ENCODE assay signal across 32 mouse cellular contexts in the genomic region with DNA sequence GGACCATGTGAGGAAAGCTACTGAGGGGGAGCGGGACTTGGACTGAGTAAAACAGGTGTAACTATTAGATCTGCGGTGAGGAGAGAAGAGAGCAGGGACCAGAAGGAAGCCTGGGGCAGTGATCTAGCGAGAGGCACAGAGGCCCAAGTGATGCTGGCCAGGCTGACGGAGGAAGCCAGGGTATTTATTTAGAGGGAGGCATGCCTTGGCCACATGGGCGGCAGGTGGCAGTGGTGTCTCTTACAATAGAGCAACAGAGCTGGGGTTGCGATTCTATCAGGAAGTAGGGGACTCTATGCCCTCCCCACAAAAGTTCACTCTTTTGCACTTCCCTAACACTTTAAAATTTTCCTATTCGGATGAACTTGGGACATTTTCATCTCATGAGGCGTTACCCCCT.
DNase-seq lines count a peak whose midpoint lies in the region; ATAC-seq and TF ChIP-seq lines count a peak whose summit lies in the region.
"Had no signal": no experiment of that assay in that cellular context is flagged by ENCODE, and none has a peak within 500 bp of the region (broad histone marks: within the 10 kb centered on the region; RNA-seq: fewer than 3 reads in every experiment).

No protein-coding gene starts in this region.

- WGBS in kidney, embryonic 15.5 days: 77% methylated on average over 8 of the region's 8 CpGs

- H3K27ac ChIP-seq in kidney, embryonic 15.5 days: peak overlapping the region; percentile 75
- no peak overlapping the region for H3K27ac ChIP-seq in ES-E14 (ENCODE audit: insufficient read depth, low read depth, low read length, poor library complexity, severe bottlenecking)
- H3K27ac ChIP-seq: embryonic facial prominence, embryonic 10.5 days; embryonic facial prominence, embryonic 15.5 days; gastrocnemius, adult 2 months; hindbrain, embryonic 12.5 days; left cerebral cortex, adult 2 months; limb, embryonic 12.5 days; liver, embryonic 15.5 days; neural tube, embryonic 13.5 days had no signal

- in situ Hi-C loops in ES-E14 (cut with MboI; ENCODE audit: low sequenced_read_pairs in 2 of 2, unreplicated experiment in 2 of 2): no loop called here

- peaks cover 91% of the 10 kb centered on the region for H3K36me3 ChIP-seq in kidney, embryonic 15.5 days
- peaks cover 24% of the 10 kb centered on the region for H3K36me3 ChIP-seq in ES-E14 (ENCODE audit: control insufficient read depth, insufficient read depth, low read length, poor library complexity, severe bottlenecking)

- H3K9ac ChIP-seq in kidney, embryonic 15.5 days: no peak overlapping the region
- peak overlapping the region; percentile 18; the same call in 1 of the 2 replicates for H3K9ac ChIP-seq in ES-E14 (ENCODE audit: insufficient read depth, low read depth, low read length, poor library complexity, severe bottlenecking)
- H3K9ac ChIP-seq: embryonic facial prominence, embryonic 15.5 days; hindbrain, embryonic 12.5 days; limb, embryonic 12.5 days; liver, embryonic 15.5 days; lung, embryonic 14.5 days; neural tube, embryonic 13.5 days had no signal

- H3K27me3 ChIP-seq in kidney, embryonic 15.5 days: no peaks in the 10 kb centered on the region
- H3K27me3 ChIP-seq: CH12.LX; embryonic facial prominence, embryonic 15.5 days; hindbrain, embryonic 12.5 days; limb, embryonic 12.5 days; liver, embryonic 15.5 days; neural tube, embryonic 13.5 days had no signal

- DNase-seq in embryo, embryonic 10.5 days (ENCODE audit: low spot score): peak; percentile 6
- no peak for DNase-seq in embryo, embryonic 11 days
- no peak for DNase-seq in kidney, postnatal 14 days
- DNase-seq in layer of hippocampus, adult 11-12 months (ENCODE audit: low spot score): peak; percentile 39
- no peak for DNase-seq in layer of hippocampus, postnatal 14 days (ENCODE audit: low spot score in 2 of 2)
- no peak for DNase-seq in ES-E14 (ENCODE audit: low read depth, low spot score)
- DNase-seq in thymus, postnatal 4 days: no peak
- DNase-seq: adrenal gland, adult 2 months; adrenal gland, postnatal 36 days; cerebellum, adult 18-20 months; cerebellum, postnatal 10 days; gastrocnemius, adult 2 months; gastrocnemius, postnatal 36 days; heart, adult 18-20 months; heart, postnatal 36 days; lung, embryonic 14.5 days; lung, postnatal 36 days; right cerebral cortex, postnatal 4 days had no signal

- H3K4me1 ChIP-seq in kidney, embryonic 15.5 days: peaks cover 23% of the 10 kb centered on the region
- no peaks in the 10 kb centered on the region; a peak in 1 of 4 replicates for H3K4me1 ChIP-seq in ES-E14 (ENCODE audit: control insufficient read depth in 2 of 2, insufficient read depth in 2 of 2, low read length in 2 of 2, poor library complexity in 1 of 2)
- H3K4me1 ChIP-seq: embryonic facial prominence, embryonic 10.5 days; embryonic facial prominence, embryonic 15.5 days; hindbrain, embryonic 12.5 days; limb, embryonic 12.5 days; liver, embryonic 15.5 days; neural tube, embryonic 13.5 days had no signal

- no peak overlapping the region for H3K4me3 ChIP-seq in kidney, embryonic 15.5 days (replicated peaks)
- peak overlapping the region in 1 of 2 experiments; percentile 60; a peak in 2 of 4 replicates for H3K4me3 ChIP-seq in ES-E14 (ENCODE audit: insufficient read depth in 1 of 2, low read depth in 1 of 2, low read length in 2 of 2, poor library complexity in 1 of 2, severe bottlenecking in 1 of 2)
- H3K4me3 ChIP-seq: embryonic facial prominence, embryonic 10.5 days; embryonic facial prominence, embryonic 15.5 days; gastrocnemius, adult 2 months; hindbrain, embryonic 12.5 days; left cerebral cortex, adult 2 months; limb, embryonic 12.5 days; liver, embryonic 15.5 days; neural tube, embryonic 13.5 days had no signal

- H3K4me2 ChIP-seq in kidney, embryonic 15.5 days: no peak overlapping the region
- H3K4me2 ChIP-seq: embryonic facial prominence, embryonic 15.5 days; heart, embryonic 11.5 days; hindbrain, embryonic 12.5 days; limb, embryonic 12.5 days; liver, embryonic 15.5 days; lung, embryonic 14.5 days; midbrain, embryonic 11.5 days; neural tube, embryonic 13.5 days had no signal

- no peaks in the 10 kb centered on the region for H3K9me3 ChIP-seq in kidney, embryonic 15.5 days (replicated peaks)
- H3K9me3 ChIP-seq in ES-E14 (ENCODE audit: control insufficient read depth, insufficient read depth, low read depth, low read length): no peaks in the 10 kb centered on the region; the same call in 1 of the 2 replicates
- H3K9me3 ChIP-seq: embryonic facial prominence, embryonic 10.5 days; embryonic facial prominence, embryonic 15.5 days; hindbrain, embryonic 12.5 days; limb, embryonic 12.5 days; liver, embryonic 15.5 days; neural tube, embryonic 13.5 days had no signal

- no peak for ATAC-seq in kidney, embryonic 15.5 days (replicated peaks; ENCODE audit: low FRiP score)
- ATAC-seq: activated CD4-positive, CD25-positive, alpha-beta regulatory T cell, adult 4 months; forebrain, embryonic 14.5 days; intestine, postnatal 0 days had no signal

TF ChIP-seq in ES-E14, 5 proteins besides CTCF, POLR2A, EP300 and RAD21:
- TF ChIP-seq HCFC1 (IDR thresholded peaks at IDR 0.05; ENCODE audit: borderline replicate concordance, insufficient read depth, low read length) (no peak), MAFK (IDR thresholded peaks at IDR 0.05; ENCODE audit: insufficient read depth, low read depth, low read length) (no peak), ZNF384 (IDR thresholded peaks at IDR 0.05; ENCODE audit: low read depth, low read length) (no peak), ZC3H11A (IDR thresholded peaks at IDR 0.05; ENCODE audit: borderline replicate concordance, low read depth, low read length) (no peak), CHD2 (IDR thresholded peaks at IDR 0.05; ENCODE audit: low read depth, low read length) (no peak)

Comparison
In these comparisons a context has a peak if more than half of its experiments do, and no peak if none do; other contexts are left out.
1. DNase-seq: peak in embryo, embryonic 10.5 days (single experiment) and layer of hippocampus, adult 11-12 months (single experiment); none in embryo, embryonic 11 days (single experiment), kidney, postnatal 14 days (single experiment), layer of hippocampus, postnatal 14 days (0 of 2), ES-E14 (single experiment) and thymus, postnatal 4 days (single experiment).